Mouse (Mus musculus): Measurements from ENCODE around the gene Maco1. TPM values are rescaled to one million over a fixed set of nuclear protein-coding genes. Genes with fewer than 3 reads are reported as not detected.

Maco1 gene
- polyA plus RNA-seq, 1 experiment from 2014 or later, result 22.0 TPM

DNA sequence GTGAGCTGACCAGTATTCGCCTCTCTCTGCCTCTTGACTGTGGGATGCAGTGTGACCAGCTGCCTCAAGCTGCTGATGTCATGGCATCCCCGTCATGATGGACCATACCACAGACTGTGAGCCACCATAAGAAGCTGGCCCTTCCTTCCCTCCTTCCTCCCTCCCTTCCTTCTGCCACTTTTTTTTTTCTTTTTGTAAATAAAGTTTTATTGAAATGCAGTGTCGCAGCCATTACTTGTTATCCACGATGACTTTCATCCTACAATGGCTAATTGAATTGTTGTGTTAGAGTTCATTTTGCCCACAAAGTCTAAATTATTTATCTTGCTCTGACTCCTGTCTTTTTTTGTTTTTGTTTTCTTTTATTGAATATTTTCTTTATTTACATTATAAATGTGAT is 5.3 kb upstream of the Maco1 start:
- H3K36me3 ChIP-seq, result no peaks in the 10 kb centered on the region
- no peak overlapping the region for H3K4me2 ChIP-seq
- H3K4me1 ChIP-seq (replicated peaks), result peaks cover 3% of the 10 kb centered on the region
- no peak overlapping the region for H3K9ac ChIP-seq
- WGBS, result 80% methylated on average over 4 of the region's 4 CpGs
- peaks cover 12% of the 10 kb centered on the region for H3K27me3 ChIP-seq
- no peak overlapping the region for H3K4me3 ChIP-seq
- no peak for ATAC-seq (replicated peaks; ENCODE audit: insufficient number of reproducible peaks, insufficient read depth, low FRiP score, low read depth)
- no peak overlapping the region for H3K27ac ChIP-seq
- H3K9me3 ChIP-seq (replicated peaks), result no peaks in the 10 kb centered on the region

DNA sequence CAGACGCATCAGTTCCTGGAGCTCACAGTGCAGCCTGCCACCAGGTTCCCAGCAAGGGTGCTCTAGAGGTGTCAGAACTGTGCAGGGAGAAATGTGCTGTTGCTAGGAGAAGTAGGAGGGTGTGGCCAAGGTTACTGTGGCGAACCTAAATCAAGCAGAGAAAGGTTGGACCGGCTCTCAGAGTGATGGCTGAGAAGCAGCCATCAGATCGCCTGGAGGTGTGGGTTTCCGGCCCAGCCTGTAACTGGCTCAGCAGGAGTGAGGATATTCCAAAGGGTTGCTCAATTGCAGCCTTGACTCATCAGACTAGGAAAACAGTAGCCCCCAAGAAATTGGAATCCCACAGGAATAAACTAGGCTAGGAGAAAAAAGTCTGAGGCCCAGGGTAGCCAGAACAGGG is 3.4 kb upstream of the Maco1 start:
- peaks cover 11% of the 10 kb centered on the region for H3K4me1 ChIP-seq (replicated peaks)
- H3K9me3 ChIP-seq (replicated peaks), result no peaks in the 10 kb centered on the region
- H3K4me2 ChIP-seq, result no peak overlapping the region
- H3K27ac ChIP-seq, result no peak overlapping the region
- no peak overlapping the region for H3K9ac ChIP-seq
- H3K36me3 ChIP-seq, result no peaks in the 10 kb centered on the region
- 28% methylated on average over 5 of the region's 5 CpGs for WGBS
- no peak overlapping the region for H3K4me3 ChIP-seq
- no peak for ATAC-seq (replicated peaks; ENCODE audit: insufficient number of reproducible peaks, insufficient read depth, low FRiP score, low read depth)
- H3K27me3 ChIP-seq, result peaks cover 12% of the 10 kb centered on the region

DNA sequence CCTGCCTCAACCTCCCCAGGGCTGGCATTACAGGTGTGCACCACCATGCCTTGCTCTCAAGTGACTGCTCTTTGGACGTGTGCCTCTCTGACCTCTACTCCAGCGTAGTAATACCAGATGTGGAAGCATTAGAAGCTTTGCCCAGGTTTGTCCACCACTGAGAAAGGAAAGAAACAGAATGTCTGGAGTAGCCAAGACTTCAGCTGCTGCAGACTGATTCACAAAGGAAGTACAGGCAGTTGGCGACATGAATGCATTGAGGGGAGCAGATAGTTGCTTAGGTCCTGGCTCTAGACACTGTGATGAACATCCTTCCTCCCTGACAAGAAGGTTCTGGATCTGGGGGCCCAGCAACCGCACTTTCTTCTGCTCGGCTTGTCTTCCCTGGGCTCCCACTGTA is 2.9 kb upstream of the Maco1 start:
- no peaks in the 10 kb centered on the region for H3K9me3 ChIP-seq (replicated peaks)
- peaks cover 15% of the 10 kb centered on the region for H3K4me1 ChIP-seq (replicated peaks)
- no peak overlapping the region for H3K4me2 ChIP-seq
- ATAC-seq (replicated peaks; ENCODE audit: insufficient number of reproducible peaks, insufficient read depth, low FRiP score, low read depth), result no peak
- H3K4me3 ChIP-seq, result no peak overlapping the region
- 44% methylated on average over 5 of the region's 5 CpGs for WGBS
- peaks cover 12% of the 10 kb centered on the region for H3K27me3 ChIP-seq
- no peak overlapping the region for H3K9ac ChIP-seq
- no peaks in the 10 kb centered on the region for H3K36me3 ChIP-seq
- H3K27ac ChIP-seq, result no peak overlapping the region

DNA sequence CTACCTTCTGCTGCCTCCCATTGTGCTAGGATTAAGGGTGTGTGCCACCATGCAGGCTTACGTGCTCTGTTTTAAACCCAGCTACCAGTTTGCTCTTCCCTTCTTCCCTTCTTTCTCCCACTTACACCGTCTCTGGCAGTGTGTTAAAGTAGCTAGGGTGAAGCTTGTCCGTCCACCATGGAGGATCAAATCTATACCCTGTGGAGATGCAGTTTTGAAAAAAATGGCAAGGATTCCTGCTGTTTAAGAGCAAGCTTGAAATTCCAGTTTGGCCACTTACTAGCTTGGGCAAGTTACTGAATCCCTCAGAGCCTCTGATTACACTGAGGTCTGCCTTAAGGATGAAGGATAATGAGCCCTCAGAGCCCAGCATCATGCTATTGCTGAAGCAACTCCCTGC is 2.2 kb upstream of the Maco1 start:
- Histone ChIP-seq H3K4me3 (no peak overlapping the region), H3K27me3 (peaks cover 12% of the 10 kb centered on the region), H3K36me3 (no peaks in the 10 kb centered on the region), H3K4me2 (no peak overlapping the region), H3K27ac (peak overlapping the region; percentile 32; the same call in 1 of the 2 replicates), H3K9ac (no peak overlapping the region), H3K9me3 (replicated peaks) (no peaks in the 10 kb centered on the region), H3K4me1 (replicated peaks) (peaks cover 17% of the 10 kb centered on the region)
- no peak for ATAC-seq (replicated peaks; ENCODE audit: insufficient number of reproducible peaks, insufficient read depth, low FRiP score, low read depth)
- 64% methylated on average over 3 of the region's 3 CpGs for WGBS

DNA sequence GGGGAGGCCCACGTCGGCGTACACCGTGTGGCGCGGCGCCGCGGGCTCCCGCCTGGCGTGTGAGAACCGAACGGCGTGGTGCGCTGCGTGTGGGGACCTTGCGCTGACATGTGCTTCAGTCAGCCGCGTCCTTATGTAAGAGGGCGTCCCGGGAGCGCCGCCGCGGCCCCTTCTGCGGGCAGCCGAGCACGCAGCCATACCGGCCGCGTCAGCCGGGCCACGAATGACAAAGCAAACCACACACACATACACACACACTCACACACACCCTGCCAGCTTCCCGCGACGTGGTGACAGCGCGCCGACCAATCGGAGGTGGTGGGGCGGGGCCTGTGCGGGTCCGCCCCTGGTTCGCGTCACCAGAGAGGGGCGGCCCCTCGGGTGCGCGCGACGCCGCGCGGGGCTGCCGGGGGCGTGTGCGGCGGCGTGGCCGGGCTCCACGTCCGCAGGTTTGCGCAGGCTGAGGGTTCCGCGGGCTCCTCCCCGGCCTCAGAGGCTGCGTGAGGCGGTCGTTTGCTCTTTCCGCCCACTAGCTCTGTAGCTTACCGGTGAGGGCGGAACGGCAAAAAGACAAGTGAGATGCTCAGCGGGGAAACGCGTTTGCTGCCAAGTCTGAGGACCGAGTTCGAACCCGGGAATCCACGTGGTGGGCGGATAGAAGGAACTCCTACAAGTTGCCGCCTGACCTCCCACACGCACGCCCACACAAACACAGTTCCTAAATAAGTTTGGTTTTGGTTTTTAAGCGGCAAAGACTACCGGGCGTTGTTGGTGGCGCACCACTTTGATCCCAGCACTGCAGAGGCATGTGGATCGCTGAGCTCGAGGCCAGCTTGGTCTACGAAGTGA is 716 bp upstream of the Maco1 start:
- peak; percentile 92 for ATAC-seq (replicated peaks; ENCODE audit: insufficient number of reproducible peaks, insufficient read depth, low FRiP score, low read depth)
- Histone ChIP-seq H3K4me2 (peak overlapping the region; percentile 73), H3K4me1 (replicated peaks) (peaks cover 17% of the 10 kb centered on the region), H3K27ac (peak overlapping the region; percentile 82), H3K4me3 (peak overlapping the region; percentile 99), H3K36me3 (no peaks in the 10 kb centered on the region), H3K9me3 (replicated peaks) (no peaks in the 10 kb centered on the region), H3K9ac (peak overlapping the region; percentile 48), H3K27me3 (peaks cover 12% of the 10 kb centered on the region)
- under 1% methylated on average over 91 of the region's 91 CpGs for WGBS

DNA sequence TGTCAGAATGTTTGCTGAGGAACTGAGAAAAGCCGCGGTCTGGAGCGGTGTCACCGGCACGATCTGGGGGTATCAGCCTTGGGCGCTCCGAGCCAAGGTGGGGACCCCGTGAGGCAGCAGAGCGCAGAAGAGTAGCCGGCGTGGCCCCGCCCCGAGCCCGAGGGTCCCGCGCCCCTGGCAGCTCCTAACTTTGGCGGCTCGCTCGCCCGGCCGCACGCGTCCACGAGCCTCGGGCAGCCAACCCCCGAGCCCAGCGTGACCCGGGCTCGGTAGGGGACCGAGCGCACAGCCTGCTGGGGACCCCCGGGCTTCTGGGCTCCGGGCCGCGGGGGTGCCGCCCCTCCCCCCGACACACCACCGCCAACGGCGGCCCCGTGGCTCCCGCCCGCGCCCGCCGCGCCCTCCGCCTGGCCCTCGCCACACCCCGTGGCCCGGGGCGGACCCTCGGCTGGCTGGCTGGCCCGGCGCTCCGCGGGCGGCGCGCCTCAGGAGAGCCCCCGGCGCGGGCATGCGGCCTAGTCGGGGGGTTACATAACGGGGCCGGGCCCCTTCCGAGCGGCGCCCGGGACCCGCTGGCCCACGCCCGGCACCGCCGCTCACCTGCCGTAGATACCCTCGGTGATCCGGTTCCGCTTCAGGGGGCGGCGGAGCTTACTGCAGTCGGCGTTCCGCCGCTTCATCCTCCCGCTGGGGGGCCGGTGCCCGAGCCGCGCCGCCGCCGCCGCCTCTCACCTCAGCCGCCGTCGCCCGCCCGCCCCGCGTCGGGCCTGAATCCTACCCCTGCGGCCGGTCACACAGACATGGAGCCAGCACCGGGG is 498 bp downstream of the Maco1 start:
- Histone ChIP-seq H3K36me3 (no peaks in the 10 kb centered on the region), H3K27me3 (peaks cover 12% of the 10 kb centered on the region), H3K9me3 (replicated peaks) (no peaks in the 10 kb centered on the region), H3K9ac (peak overlapping the region; percentile 97), H3K4me1 (replicated peaks) (peaks cover 21% of the 10 kb centered on the region), H3K27ac (peak overlapping the region; percentile 83), H3K4me2 (peak overlapping the region; percentile 92), H3K4me3 (peak overlapping the region; percentile 99)
- under 1% methylated on average over 90 of the region's 106 CpGs for WGBS
- peak; percentile 38 for ATAC-seq (replicated peaks; ENCODE audit: insufficient number of reproducible peaks, insufficient read depth, low FRiP score, low read depth)

DNA sequence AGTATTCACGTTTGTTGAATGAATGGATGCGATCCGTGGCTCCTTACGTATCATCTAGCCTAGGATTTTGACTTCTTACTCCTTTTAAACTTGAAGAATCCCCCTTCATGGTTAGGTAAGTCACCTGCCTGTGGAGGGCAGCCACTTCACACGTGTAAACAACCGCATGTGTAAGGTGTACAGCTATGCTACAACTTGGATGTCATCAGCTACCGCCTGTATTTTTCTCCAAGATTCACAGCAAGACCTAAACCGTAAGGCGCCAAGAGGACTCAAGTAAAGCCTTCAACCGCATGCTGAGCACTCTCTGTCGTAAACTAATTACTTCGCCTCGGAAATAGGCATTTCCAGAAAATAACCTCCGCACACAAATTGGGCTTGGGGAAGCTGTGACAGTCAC is 1.3 kb downstream of the Maco1 start:
- Histone ChIP-seq H3K9ac (peak overlapping the region; percentile 97), H3K27ac (no peak overlapping the region)
- ATAC-seq (replicated peaks; ENCODE audit: insufficient number of reproducible peaks, insufficient read depth, low FRiP score, low read depth), result no peak

DNA sequence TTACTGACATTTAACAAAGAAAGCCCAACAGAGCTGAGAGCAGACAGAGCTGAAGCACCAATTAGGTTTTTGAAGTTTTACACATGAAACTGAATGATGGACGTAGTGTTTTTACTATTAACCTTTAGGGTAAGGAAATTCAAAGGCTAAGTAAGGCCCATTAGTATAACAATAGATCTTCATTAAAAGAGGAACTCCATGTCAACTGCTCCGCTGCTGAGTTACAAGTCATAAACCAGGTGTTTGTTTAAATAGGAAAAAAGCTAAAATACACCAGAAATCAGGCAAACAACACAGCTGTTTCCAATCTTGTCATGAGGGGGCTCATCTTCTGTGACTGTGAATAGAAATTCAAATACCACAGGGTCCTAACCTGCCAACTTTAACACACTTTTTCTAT is 1.9 kb downstream of the Maco1 start:
- Histone ChIP-seq H3K27me3 (peaks cover 12% of the 10 kb centered on the region), H3K36me3 (no peaks in the 10 kb centered on the region), H3K27ac (no peak overlapping the region), H3K4me3 (peak overlapping the region; percentile 99; the same call in 1 of the 2 replicates), H3K4me1 (replicated peaks) (peaks cover 26% of the 10 kb centered on the region), H3K9me3 (replicated peaks) (no peaks in the 10 kb centered on the region), H3K4me2 (peak overlapping the region; percentile 92; the same call in 1 of the 2 replicates), H3K9ac (no peak overlapping the region)
- no peak for ATAC-seq (replicated peaks; ENCODE audit: insufficient number of reproducible peaks, insufficient read depth, low FRiP score, low read depth)
- 81% methylated on average over 2 of the region's 2 CpGs for WGBS

More for the DNA sequence above, 1.3 kb downstream of the Maco1 start:
- Histone ChIP-seq H3K4me1 (replicated peaks) (peaks cover 22% of the 10 kb centered on the region), H3K4me2 (peak overlapping the region; percentile 92), H3K27me3 (peaks cover 12% of the 10 kb centered on the region), H3K9me3 (replicated peaks) (no peaks in the 10 kb centered on the region), H3K4me3 (peak overlapping the region; percentile 99), H3K36me3 (no peaks in the 10 kb centered on the region)
- WGBS, result 18% methylated on average over 14 of the region's 14 CpGs

DNA sequence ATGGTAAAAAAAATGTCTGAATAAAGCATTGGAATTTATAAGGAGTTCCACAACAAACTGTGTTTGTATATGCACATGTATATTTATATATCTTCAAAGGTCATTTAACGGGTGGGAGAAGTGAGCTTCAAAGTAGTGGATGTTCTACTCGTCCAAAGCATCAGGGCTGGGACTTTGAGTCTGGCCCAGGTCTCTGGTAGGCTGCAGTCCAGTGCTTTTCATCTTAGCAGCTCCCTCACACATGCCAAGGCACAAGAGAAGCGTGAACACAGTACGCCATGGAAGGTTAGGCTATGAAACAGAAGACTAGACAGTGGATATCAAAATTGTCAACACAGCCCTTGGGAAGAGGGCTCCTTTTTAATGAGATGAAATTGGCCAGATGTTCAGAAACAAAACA is 2.6 kb downstream of the Maco1 start:
- no peak overlapping the region for H3K4me2 ChIP-seq
- no peaks in the 10 kb centered on the region for H3K36me3 ChIP-seq
- H3K4me3 ChIP-seq, result no peak overlapping the region
- 66% methylated on average over 4 of the region's 4 CpGs for WGBS
- peaks cover 32% of the 10 kb centered on the region for H3K4me1 ChIP-seq (replicated peaks)
- peaks cover 8% of the 10 kb centered on the region for H3K27me3 ChIP-seq
- no peak overlapping the region for H3K27ac ChIP-seq
- H3K9ac ChIP-seq, result no peak overlapping the region
- no peaks in the 10 kb centered on the region for H3K9me3 ChIP-seq (replicated peaks)
- no peak for ATAC-seq (replicated peaks; ENCODE audit: insufficient number of reproducible peaks, insufficient read depth, low FRiP score, low read depth)

DNA sequence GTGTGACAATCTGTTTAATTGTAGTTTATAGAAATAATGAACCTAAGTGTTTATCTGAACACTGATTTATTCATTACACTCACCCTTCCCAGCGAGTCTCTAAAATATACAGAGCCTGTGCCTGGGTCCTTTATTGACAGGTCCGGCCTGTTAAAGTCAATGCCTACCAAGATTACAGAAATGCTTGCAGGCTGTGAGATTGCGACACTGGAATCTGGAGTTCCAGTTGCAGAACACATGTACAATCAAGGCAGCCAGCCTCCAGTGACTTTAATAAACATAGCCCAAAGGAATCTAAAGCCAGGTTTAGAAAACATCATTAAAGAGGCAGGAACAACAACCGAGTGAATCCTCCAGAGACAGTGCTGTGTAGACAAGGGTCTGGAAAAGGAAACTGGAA is 5.6 kb downstream of the Maco1 start:
- H3K27ac ChIP-seq, result no peak overlapping the region
- no peak for ATAC-seq (replicated peaks; ENCODE audit: insufficient number of reproducible peaks, insufficient read depth, low FRiP score, low read depth)
- 63% methylated on average over 4 of the region's 4 CpGs for WGBS

DNA sequence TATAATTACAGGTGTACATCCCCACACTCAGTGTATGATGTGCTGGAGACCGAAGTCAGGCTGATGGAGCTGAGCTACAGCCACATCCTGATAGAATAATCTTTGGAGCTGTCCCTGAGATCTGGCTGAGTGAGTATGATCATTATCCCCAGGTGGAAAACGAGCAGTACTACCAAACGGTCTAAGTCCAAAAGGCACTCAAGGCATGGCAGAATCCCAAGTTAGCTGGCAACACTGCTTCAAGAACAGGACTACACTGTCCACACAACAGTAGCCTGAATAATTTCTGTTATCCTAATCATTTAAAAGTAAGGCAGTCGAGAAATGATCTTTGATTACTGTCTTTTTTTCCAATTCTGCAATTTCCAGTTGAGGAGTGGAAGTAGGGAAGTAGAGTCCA is 9.6 kb downstream of the Maco1 start:
- H3K27me3 ChIP-seq, result no peaks in the 10 kb centered on the region
- H3K9me3 ChIP-seq (replicated peaks), result no peaks in the 10 kb centered on the region
- no peak for ATAC-seq (replicated peaks; ENCODE audit: insufficient number of reproducible peaks, insufficient read depth, low FRiP score, low read depth)
- WGBS, result 76% methylated on average over 4 of the region's 4 CpGs
- no peak overlapping the region for H3K4me2 ChIP-seq
- no peak overlapping the region for H3K9ac ChIP-seq
- peaks cover 23% of the 10 kb centered on the region for H3K4me1 ChIP-seq (replicated peaks)
- H3K36me3 ChIP-seq, result no peaks in the 10 kb centered on the region
- no peak overlapping the region for H3K27ac ChIP-seq
- no peak overlapping the region for H3K4me3 ChIP-seq

More for the DNA sequence above, 5.6 kb downstream of the Maco1 start:
- Histone ChIP-seq H3K36me3 (no peaks in the 10 kb centered on the region), H3K9ac (no peak overlapping the region), H3K27me3 (no peaks in the 10 kb centered on the region), H3K4me1 (replicated peaks) (peaks cover 33% of the 10 kb centered on the region), H3K4me2 (no peak overlapping the region), H3K4me3 (no peak overlapping the region), H3K9me3 (replicated peaks) (no peaks in the 10 kb centered on the region)

All from heart, embryonic 15.5 days (tissue).